Mouse (Mus musculus): Measurements from ENCODE around the gene Crhr1.
A peak's percentile ranks its signal among the peaks of the same experiment; 100 is the strongest.

The Crhr1 gene

GRCm38 (mm10) chr11:104132580-104133441, at the start of gene Crhr1:
TSS of gene Crhr1 (plus strand) at chr11:104132855.
- DNase-seq (ENCODE audit: low read depth, low spot score) = no peak

DNA sequence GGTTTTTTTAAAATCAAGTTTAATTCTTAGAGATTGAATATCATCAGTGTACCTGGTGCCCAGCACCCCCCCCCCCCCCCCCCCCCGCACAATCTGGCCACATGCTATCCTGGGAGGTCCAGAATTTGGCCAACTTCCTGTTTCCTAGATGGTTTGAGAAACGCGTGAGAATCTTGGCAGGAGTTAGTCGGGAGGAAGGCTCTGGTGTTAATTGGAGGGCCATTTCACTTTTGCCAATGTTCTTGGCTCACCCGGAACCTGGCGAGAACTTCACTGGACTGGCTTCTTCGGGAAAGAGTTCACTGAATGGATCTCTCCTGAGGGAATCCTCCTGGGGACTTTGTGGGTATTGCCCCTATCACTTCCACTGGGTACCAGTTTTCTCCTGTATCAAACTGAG, 49.4 kb upstream of the Crhr1 start:
- no peak for DNase-seq (ENCODE audit: low read depth, low spot score)

GRCm38 (mm10) chr11:104083716-104084115, 48.9 kb upstream of the Crhr1 start:
- no peak for DNase-seq (ENCODE audit: low read depth, low spot score)

DNA sequence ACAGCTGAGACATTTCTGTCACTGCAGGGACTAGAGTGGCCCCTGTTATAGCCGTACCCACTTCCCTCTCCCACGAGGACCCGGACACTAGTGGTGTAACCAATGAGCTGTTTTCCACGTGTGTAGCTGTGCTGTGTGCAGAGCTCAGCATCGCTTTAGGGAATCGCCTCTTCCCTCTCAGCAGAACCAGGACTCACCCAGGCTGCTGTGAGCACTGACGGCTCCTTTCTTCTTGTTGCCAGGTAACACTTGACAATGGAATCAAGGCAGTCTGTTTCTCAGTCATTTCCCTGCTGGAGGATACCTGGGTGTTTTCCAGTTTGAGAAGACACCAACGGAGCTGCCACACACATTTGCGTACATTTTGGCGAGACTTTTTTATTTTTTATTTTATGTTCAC, 44.1 kb upstream of the Crhr1 start:
- DNase-seq (ENCODE audit: low read depth, low spot score) = no peak

- no peak for DNase-seq (ENCODE audit: low read depth, low spot score)
These were observed 41.9 kb upstream of the Crhr1 start for GRCm38 (mm10) chr11:104090769-104091168.

GRCm38 (mm10) chr11:104095151-104095550, 37.5 kb upstream of the Crhr1 start:
- DNase-seq (ENCODE audit: low read depth, low spot score) = no peak

DNA sequence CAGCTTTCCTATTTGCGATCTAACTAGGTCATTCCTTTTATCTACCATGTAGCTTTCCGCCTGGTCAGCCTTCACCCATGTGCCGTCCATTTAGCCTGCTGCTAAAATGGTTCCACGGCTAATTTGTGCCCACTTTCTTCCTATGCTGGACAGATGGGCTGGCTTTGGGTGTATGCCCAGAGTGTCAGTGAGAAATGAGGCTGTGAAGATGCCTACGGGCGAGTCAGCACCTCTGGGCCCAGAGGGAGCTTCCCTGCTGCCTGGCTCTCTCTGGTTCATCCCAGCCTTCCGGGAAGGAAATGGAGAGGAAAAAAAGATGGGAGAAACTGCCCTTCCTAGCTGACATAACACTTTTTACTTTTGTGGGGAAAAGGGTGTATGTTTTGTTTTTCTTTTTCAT, 36.1 kb upstream of the Crhr1 start:
- DNase-seq (ENCODE audit: low read depth, low spot score) = no peak

DNA sequence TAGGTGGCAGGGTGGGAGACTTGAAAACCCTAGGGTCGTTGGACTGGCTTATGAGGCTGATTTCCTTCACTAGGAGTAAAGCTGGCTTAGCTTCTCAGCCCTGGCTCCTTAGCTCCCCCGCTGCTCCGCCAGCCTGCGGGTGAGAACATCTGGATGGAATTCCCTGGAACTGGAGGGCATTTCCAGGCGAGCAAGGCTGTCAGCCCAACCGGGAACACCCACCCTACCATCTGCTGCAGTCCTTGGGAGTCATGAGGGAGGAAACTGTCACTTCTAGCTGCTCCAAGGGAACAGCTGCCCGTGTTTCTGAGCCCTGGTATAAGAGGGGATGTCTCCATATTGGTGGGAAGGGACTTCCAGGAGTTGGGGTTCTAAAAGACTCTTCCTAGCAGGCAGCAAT, 33.1 kb upstream of the Crhr1 start:
- DNase-seq (ENCODE audit: low read depth, low spot score) = no peak

DNA sequence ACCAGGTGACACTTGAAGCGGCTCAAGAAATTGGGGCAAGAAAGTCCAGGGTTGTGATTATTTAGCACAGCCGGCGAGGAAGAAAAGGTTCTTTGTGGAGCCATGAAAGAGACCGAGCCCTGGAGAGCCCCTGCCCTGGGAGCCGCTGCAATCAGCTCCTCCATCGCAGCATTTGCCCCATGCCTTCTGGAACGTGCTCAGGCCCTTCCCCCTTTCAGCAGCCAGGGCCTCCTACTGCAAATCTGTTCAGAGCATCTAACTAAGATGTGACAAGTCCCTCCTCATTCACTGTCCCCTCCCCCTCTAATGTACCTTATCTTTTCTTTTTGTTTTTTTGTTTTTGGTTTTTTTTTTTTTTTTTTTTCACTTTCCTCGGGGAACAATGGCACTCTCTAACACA, 30.0 kb upstream of the Crhr1 start:
- DNase-seq (ENCODE audit: low read depth, low spot score) = no peak

DNA sequence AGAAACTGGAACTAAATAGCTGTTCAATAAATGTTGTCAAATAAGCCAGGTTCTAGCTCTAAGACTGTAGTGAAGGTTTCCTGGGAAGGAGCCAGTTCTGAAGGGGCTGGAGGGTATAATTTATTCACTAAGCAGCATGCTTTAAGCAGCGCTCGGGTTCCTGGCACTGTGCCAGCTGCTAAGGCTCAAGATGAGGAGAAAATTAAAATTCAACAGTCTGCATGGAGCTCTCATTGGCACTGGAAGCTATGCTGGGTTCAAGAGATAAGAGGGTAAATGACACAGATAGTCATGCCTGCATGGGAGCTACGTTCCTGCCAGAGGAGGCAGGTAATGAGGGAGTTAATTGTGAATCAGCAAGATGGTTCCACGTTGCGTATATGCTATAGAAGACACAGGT, 26.3 kb upstream of the Crhr1 start:
- DNase-seq (ENCODE audit: low read depth, low spot score) = no peak

- DNase-seq (ENCODE audit: low read depth, low spot score) = no peak
These were observed 25.7 kb upstream of the Crhr1 start for GRCm38 (mm10) chr11:104106969-104107368.

- DNase-seq (ENCODE audit: low read depth, low spot score) = no peak
These were observed 22.3 kb upstream of the Crhr1 start for GRCm38 (mm10) chr11:104110366-104110765.

DNA sequence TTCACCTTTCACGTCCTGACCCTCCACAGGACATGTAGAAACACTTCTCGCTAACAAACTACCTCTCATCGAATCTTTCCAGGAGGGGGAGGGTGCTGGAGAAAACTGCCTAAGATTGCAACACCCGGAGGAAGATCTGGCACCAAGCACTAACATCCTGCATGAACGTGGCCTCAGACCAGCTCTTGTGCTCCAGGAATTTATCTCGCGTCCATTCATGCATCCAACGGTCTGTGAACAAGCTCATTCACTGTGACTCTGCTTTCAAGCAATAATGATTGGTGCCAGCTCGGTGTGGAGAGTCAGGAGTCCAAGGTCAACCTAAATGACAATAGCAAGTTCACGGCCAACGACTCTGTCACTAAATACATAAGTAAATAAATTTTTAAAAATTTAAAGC, 20.8 kb upstream of the Crhr1 start:
- no peak for DNase-seq (ENCODE audit: low read depth, low spot score)

GRCm38 (mm10) chr11:104113699-104114098, 19.0 kb upstream of the Crhr1 start:
- no peak for DNase-seq (ENCODE audit: low read depth, low spot score)

GRCm38 (mm10) chr11:104114690-104115089, 18.0 kb upstream of the Crhr1 start:
- peak; percentile 38 for DNase-seq (ENCODE audit: low read depth, low spot score)

- no peak for DNase-seq (ENCODE audit: low read depth, low spot score)
These were observed 14.3 kb upstream of the Crhr1 start for GRCm38 (mm10) chr11:104118356-104118755.

DNA sequence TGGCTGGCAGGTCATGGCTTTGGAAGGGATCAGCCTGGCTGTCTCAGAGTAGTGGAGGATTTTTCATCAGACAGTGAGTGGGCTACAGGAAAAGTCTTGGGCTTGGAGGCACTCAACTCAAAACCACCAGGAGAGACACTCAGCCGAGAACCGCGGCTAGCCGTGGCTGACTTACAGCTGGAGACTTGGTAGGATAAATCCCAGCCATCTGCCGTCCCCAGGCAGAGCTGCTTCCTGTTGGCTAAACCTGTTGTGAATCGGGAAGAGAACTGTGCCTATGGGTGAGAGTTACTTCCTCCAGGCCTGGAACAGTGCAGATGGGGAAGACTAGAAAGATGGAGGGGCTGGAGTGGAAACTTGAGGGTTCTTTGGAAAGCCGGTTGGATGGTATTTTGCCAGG, 9.7 kb upstream of the Crhr1 start:
- DNase-seq (ENCODE audit: low read depth, low spot score) = no peak

GRCm38 (mm10) chr11:104123479-104123878, 9.2 kb upstream of the Crhr1 start:
- no peak for DNase-seq (ENCODE audit: low read depth, low spot score)

DNA sequence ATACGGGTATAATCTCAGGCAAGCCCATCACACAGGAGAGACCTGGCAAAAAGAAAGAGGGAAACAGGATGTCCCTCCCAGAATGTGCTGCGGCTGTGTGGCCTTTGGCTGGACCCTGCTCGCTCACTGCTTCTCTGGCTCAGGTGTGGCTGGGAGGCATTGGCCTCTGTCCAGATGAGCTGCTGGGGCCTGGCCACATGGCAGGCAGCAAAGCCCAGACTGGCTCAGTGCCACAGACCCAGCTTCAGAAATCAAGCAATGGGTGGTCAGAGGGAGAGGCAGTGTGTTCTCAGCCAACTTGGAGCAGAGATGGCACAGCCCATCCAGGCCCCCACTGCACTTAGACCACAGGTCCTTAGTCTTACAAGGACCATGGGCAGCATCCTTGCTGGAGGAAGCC, 8.1 kb upstream of the Crhr1 start:
- no peak for DNase-seq (ENCODE audit: low read depth, low spot score)

- no peak for DNase-seq (ENCODE audit: low read depth, low spot score)
These were observed 3.2 kb upstream of the Crhr1 start for GRCm38 (mm10) chr11:104129466-104129865.

DNA sequence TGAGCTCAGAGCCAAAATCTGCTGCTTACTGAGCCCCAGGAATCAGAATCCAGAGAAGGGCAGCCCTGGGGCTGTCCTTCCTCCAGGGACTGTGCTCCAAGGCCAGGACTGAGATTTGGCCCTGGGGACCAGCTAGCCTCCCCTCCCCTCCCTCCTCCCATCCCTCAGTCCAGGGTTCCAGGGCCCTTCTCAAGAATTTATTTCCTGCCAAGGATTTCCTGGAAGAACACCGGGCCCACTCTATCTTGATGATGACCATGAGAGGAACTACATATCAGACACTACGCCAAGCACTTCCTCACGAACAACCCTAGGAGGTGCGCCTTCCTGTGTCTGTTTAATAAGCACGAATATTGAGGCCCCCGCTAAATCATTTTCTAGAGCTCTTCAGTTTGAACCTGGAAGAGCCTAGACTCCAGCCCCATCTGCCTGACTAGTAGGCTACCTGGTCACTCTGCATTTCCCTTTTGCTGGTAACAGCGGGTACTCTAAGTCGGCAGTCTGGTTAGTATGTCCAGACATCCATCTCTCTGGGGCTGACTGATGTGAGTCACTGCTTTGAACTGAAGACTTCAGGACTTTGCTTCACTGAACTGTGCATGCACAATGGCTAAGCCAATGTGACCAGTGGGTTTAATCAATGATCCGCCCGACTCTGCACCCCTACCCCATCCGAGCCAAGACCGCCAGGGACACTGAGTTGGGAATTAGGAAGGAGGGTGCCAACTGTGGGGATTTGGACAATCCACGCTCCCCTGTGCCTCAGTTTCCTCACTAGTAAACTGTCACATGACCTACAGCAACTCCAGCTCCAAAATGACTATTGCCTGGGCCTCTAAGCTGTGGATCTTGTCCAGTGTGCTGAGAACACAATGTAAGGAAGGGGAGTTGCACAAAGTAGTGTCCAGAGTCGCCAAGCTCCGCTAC, 1.7 kb upstream of the Crhr1 start:
- DNase-seq (ENCODE audit: low read depth, low spot score) = no peak

- DNase-seq (ENCODE audit: low read depth, low spot score) = no peak
These were observed 899 bp upstream of the Crhr1 start for GRCm38 (mm10) chr11:104131756-104132155.
